Mouse (Mus musculus) lung, adult 2 months (tissue): Measurements from ENCODE around the gene Cops4.

Source experiments
- CTCF ChIP-seq: fragments of 200-500 bp; IDR thresholded peaks from 2 replicates; pipeline ENCODE4 v1.5.1; 2011; ENCODE audit warnings: mild to moderate bottlenecking, low read length, control low read depth; ENCODE audit not compliant: insufficient read depth
- POLR2A ChIP-seq: fragments of 200-500 bp; IDR thresholded peaks from 2 replicates; pipeline ENCODE4 v1.6.1; 2011; ENCODE audit warnings: low read depth, mild to moderate bottlenecking, control low read depth, low read length, borderline replicate concordance; ENCODE audit errors: extremely low read depth

DNA sequence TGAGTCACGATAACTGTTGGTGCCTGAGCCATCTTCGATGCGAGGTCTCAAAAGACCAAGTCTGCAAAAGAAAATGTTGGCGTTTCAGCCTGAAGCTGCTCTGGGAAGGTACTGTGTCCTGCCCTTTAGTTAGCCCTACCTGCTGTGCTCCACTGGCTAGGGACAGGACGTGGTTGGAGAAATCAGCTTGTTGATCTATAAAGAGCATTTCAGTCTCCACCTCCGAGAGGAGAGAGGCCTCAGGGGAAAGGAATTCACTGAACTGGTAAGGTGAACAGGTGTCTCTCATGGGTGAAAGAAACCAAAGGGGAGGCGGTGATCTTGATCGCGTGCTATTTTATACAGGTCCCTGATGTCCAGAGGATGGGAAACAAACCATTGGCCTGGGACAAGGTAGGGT, 44.6 kb downstream of the Cops4 start:
- TF ChIP-seq CTCF: no peak
- no peak for TF ChIP-seq POLR2A
